In genomic region chr9:35558257-35559008, GRCm38 (mm10) we compare ENCODE assay signal across 8 mouse cellular contexts. TPM values are rescaled to one million over a fixed set of nuclear protein-coding genes. Genes with fewer than 3 reads are reported as not detected.
DNase-seq lines count a peak whose midpoint lies in the region; ATAC-seq lines count a peak whose summit lies in the region.

Ddx25 (minus strand) TSS chr9:35558528.
Pus3 (plus strand) TSS chr9:35558595.

- H3K27me3 ChIP-seq in lung, embryonic 15.5 days: peaks cover 17% of the 10 kb centered on the region; the same call in 1 of the 2 replicates
- H3K27me3 ChIP-seq in forebrain, embryonic 13.5 days: no peaks in the 10 kb centered on the region; the same call in 1 of the 2 replicates
- H3K27me3 ChIP-seq in kidney, embryonic 16.5 days (ENCODE audit: insufficient read depth, low read length): no peaks in the 10 kb centered on the region
- H3K27me3 ChIP-seq in liver, embryonic 11.5 days (replicated peaks; ENCODE audit: control insufficient read depth, insufficient read depth, low read length): peaks cover 26% of the 10 kb centered on the region

- DNase-seq in lung, adult 18-20 months: no peak
- peak; percentile 53 for DNase-seq in liver, embryonic 11.5 days (ENCODE audit: low spot score)
- DNase-seq in right cerebral cortex, adult 18-20 months: peak; percentile 79
- DNase-seq in urinary bladder, adult 18-20 months (ENCODE audit: low spot score in 2 of 2): no peak

- H3K36me3 ChIP-seq in lung, embryonic 15.5 days: peaks cover 10% of the 10 kb centered on the region
- H3K36me3 ChIP-seq in forebrain, embryonic 13.5 days (ENCODE audit: poor library complexity, severe bottlenecking): peaks cover 16% of the 10 kb centered on the region
- H3K36me3 ChIP-seq in kidney, embryonic 16.5 days (ENCODE audit: insufficient read depth, low read length): peaks cover 10% of the 10 kb centered on the region; the same call in 1 of the 2 replicates
- H3K36me3 ChIP-seq in liver, embryonic 11.5 days (ENCODE audit: control insufficient read depth, insufficient read depth, low read length): peaks cover 9% of the 10 kb centered on the region

- ATAC-seq in lung, embryonic 15.5 days (ENCODE audit: borderline replicate concordance, extremely low read depth, low FRiP score, low TSS enrichment): peak; percentile 71
- peak; percentile 84 for ATAC-seq in forebrain, embryonic 13.5 days
- peak; percentile 77 for ATAC-seq in kidney, embryonic 16.5 days (ENCODE audit: low FRiP score, low TSS enrichment)
- ATAC-seq in liver, embryonic 11.5 days (replicated peaks; ENCODE audit: low FRiP score): peak; percentile 49

- no peaks in the 10 kb centered on the region for H3K9me3 ChIP-seq in lung, embryonic 15.5 days
- H3K9me3 ChIP-seq in forebrain, embryonic 13.5 days (replicated peaks): no peaks in the 10 kb centered on the region
- no peaks in the 10 kb centered on the region for H3K9me3 ChIP-seq in kidney, embryonic 16.5 days (ENCODE audit: low read length)
- H3K9me3 ChIP-seq in liver, embryonic 11.5 days (ENCODE audit: control insufficient read depth, low read length): no peaks in the 10 kb centered on the region

- WGBS in lung, embryonic 15.5 days: under 1% methylated on average over 58 of the region's 59 CpGs
- 2% methylated on average over 59 of the region's 59 CpGs for WGBS in forebrain, embryonic 13.5 days
- 1% methylated on average over 55 of the region's 59 CpGs for WGBS in kidney, embryonic 16.5 days
- WGBS in liver, embryonic 11.5 days: 1% methylated on average over 58 of the region's 59 CpGs

- peaks cover 29% of the 10 kb centered on the region for H3K4me1 ChIP-seq in lung, embryonic 15.5 days
- peaks cover 6% of the 10 kb centered on the region for H3K4me1 ChIP-seq in brown adipose tissue, adult 24 weeks (ENCODE audit: control insufficient read depth, insufficient read depth, insufficient read length, low read length)
- H3K4me1 ChIP-seq in forebrain, embryonic 13.5 days: peaks cover 24% of the 10 kb centered on the region
- peaks cover 13% of the 10 kb centered on the region for H3K4me1 ChIP-seq in kidney, embryonic 16.5 days (ENCODE audit: insufficient read depth, low read length)
- H3K4me1 ChIP-seq in liver, embryonic 11.5 days (replicated peaks; ENCODE audit: control insufficient read depth, insufficient read depth, low read length): peaks cover 5% of the 10 kb centered on the region; the same call in 1 of the 2 replicates

- H3K27ac ChIP-seq in lung, embryonic 15.5 days: peak within 1 kb of the TSS; percentile 60
- peak within 1 kb of the TSS; percentile 23; the same call in 1 of the 2 replicates for H3K27ac ChIP-seq in brown adipose tissue, adult 24 weeks (replicated peaks; ENCODE audit: low read depth, low read length)
- H3K27ac ChIP-seq in forebrain, embryonic 13.5 days: peak within 1 kb of the TSS; percentile 70
- H3K27ac ChIP-seq in kidney, embryonic 16.5 days (ENCODE audit: low read length): peak within 1 kb of the TSS; percentile 82
- H3K27ac ChIP-seq in liver, embryonic 11.5 days (ENCODE audit: low read depth, low read length): peak within 1 kb of the TSS; percentile 58; the same call in 1 of the 2 replicates

- peak within 1 kb of the TSS; percentile 74 for H3K4me3 ChIP-seq in lung, embryonic 15.5 days
- peak within 1 kb of the TSS; percentile 68 for H3K4me3 ChIP-seq in brown adipose tissue, adult 24 weeks (ENCODE audit: insufficient read depth, low read depth, low read length)
- H3K4me3 ChIP-seq in forebrain, embryonic 13.5 days: peak within 1 kb of the TSS; percentile 71
- H3K4me3 ChIP-seq in kidney, embryonic 16.5 days (ENCODE audit: low read length): peak within 1 kb of the TSS; percentile 93
- peak within 1 kb of the TSS; percentile 77 for H3K4me3 ChIP-seq in liver, embryonic 11.5 days (ENCODE audit: low read depth, low read length)

- H3K9ac ChIP-seq in lung, embryonic 15.5 days: peak within 1 kb of the TSS; percentile 62
- H3K9ac ChIP-seq in forebrain, embryonic 13.5 days: peak within 1 kb of the TSS; percentile 70
- H3K9ac ChIP-seq in kidney, embryonic 16.5 days (replicated peaks; ENCODE audit: low read length): peak within 1 kb of the TSS; percentile 77
- peak within 1 kb of the TSS; percentile 80 for H3K9ac ChIP-seq in liver, embryonic 11.5 days (ENCODE audit: low read depth, low read length)

- peak within 1 kb of the TSS; percentile 97 for H3K4me2 ChIP-seq in lung, embryonic 15.5 days
- peak within 1 kb of the TSS; percentile 88 for H3K4me2 ChIP-seq in forebrain, embryonic 13.5 days
- H3K4me2 ChIP-seq in kidney, embryonic 16.5 days (replicated peaks; ENCODE audit: low read depth, low read length): peak within 1 kb of the TSS; percentile 96
- peak within 1 kb of the TSS; percentile 75 for H3K4me2 ChIP-seq in liver, embryonic 11.5 days

RNA-seq across cellular contexts. Expression of gene Ddx25, which starts in this region (rescaled TPM):
- 1.2 and 1.3 TPM in 2 replicates for polyA plus RNA-seq in lung, embryonic 15.5 days (2015; fragmentation: Nextera tagmentation; extraction: Ambion mirVana)
- not detected in 2 replicates for polyA plus RNA-seq in brown adipose tissue, adult 24 weeks (2012; ENCODE audit: insufficient read depth, insufficient read length, missing spikeins)
- polyA plus RNA-seq in forebrain, embryonic 13.5 days (2015; fragmentation: Nextera tagmentation; extraction: Ambion mirVana): 13.2 and 14.9 TPM in 2 replicates
- 2.3 TPM in 2 replicates for polyA plus RNA-seq in kidney, embryonic 16.5 days (2015; fragmentation: Nextera tagmentation; extraction: Ambion mirVana)
- polyA plus RNA-seq in liver, embryonic 11.5 days (2014; fragmentation: Nextera tagmentation; extraction: Ambion mirVana): 1.5 and 1.7 TPM in 2 replicates

RNA-seq across cellular contexts. Expression of gene Pus3, which starts in this region (rescaled TPM):
- polyA plus RNA-seq in lung, embryonic 15.5 days (2015; fragmentation: Nextera tagmentation; extraction: Ambion mirVana): 15.1 and 15.9 TPM in 2 replicates
- 4.4 and 7.6 TPM in 2 replicates for polyA plus RNA-seq in brown adipose tissue, adult 24 weeks (2012; ENCODE audit: insufficient read depth, insufficient read length, missing spikeins)
- polyA plus RNA-seq in forebrain, embryonic 13.5 days (2015; fragmentation: Nextera tagmentation; extraction: Ambion mirVana): 19.3 and 20.0 TPM in 2 replicates
- polyA plus RNA-seq in kidney, embryonic 16.5 days (2015; fragmentation: Nextera tagmentation; extraction: Ambion mirVana): 20.6 and 24.0 TPM in 2 replicates
- polyA plus RNA-seq in liver, embryonic 11.5 days (2014; fragmentation: Nextera tagmentation; extraction: Ambion mirVana): 22.6 and 23.2 TPM in 2 replicates

Comparison
In these comparisons a context has a peak if more than half of its experiments do, and no peak if none do; other contexts are left out.
1. H3K27ac ChIP-seq: peak in every context shown above with its lines; median percentile 82 in kidney, embryonic 16.5 days; 70 in forebrain, embryonic 13.5 days; 60 in lung, embryonic 15.5 days; 58 in liver, embryonic 11.5 days; 23 in brown adipose tissue, adult 24 weeks.
2. DNase-seq: peak in liver, embryonic 11.5 days (single experiment) and right cerebral cortex, adult 18-20 months (single experiment); none in lung, adult 18-20 months (0 of 2) and urinary bladder, adult 18-20 months (0 of 2).
3. Peak in every context shown above with its lines, with median percentiles within 50 percentile points of each other: ATAC-seq, H3K4me2 ChIP-seq, H3K4me3 ChIP-seq and H3K9ac ChIP-seq.